Mouse (Mus musculus): ENCODE results near the gene Dnajb2.

- TF ChIP-seq CTCF (IDR thresholded peaks at IDR 0.05; ENCODE audit: low read depth): no peak
- no peak for TF ChIP-seq EP300 (IDR thresholded peaks at IDR 0.05; ENCODE audit: low read depth)
Observed at GRCm38 (mm10) chr1:75222926-75223325, 13.3 kb upstream of the Dnajb2 start.

Measured in liver, postnatal 0 days (tissue).